Mouse (Mus musculus): ENCODE data around the gene Selenoi. TPM values are rescaled to one million over a fixed set of nuclear protein-coding genes. Genes with fewer than 3 reads are reported as not detected.

The Selenoi gene
- polyA plus RNA-seq, 1 experiment from 2014 or later = 22.3 TPM

DNA sequence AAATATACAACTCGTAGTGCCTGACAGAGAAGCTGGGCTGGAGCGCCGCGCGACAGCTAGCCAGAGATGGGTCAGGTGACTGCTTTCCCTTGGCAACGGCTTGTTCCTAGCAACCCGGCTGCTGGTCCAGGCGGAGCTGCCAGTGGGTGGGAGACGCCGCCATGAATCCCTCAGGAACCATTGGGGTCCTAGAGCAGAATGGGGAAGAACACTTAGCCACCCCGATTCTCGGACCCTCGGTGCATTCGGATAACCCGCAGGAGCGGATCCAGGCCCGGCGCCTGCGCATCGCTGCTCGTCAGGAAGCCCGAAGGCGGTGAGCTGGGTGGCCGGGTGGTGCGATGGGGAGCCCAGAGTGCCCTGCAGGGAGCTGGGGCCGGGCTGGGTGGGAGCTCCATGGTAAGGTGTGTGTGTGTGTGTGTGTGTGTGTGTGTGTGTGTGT, 48.9 kb downstream of the Selenoi start, which contains the start of gene Drc1:
TSS of gene Drc1 (plus strand) at position 98 of the 442 bp plus-strand sequence.
- H3K27ac ChIP-seq = no peak within 1 kb of the TSS
- peak within 1 kb of the TSS; percentile 57 for H3K4me2 ChIP-seq (replicated peaks)
- peaks cover 4% of the 10 kb centered on the region; the same call in 1 of the 2 replicates for H3K4me1 ChIP-seq (replicated peaks)
- WGBS = under 1% methylated on average over 23 of the region's 26 CpGs
- H3K9me3 ChIP-seq = peaks cover 6% of the 10 kb centered on the region; the same call in 1 of the 2 replicates
- peak within 1 kb of the TSS; percentile 54 for H3K9ac ChIP-seq (replicated peaks)
- no peaks in the 10 kb centered on the region for H3K36me3 ChIP-seq
- no peaks in the 10 kb centered on the region for H3K27me3 ChIP-seq
- H3K4me3 ChIP-seq (replicated peaks) = peak within 1 kb of the TSS; percentile 43
- peak; percentile 97 for ATAC-seq

DNA sequence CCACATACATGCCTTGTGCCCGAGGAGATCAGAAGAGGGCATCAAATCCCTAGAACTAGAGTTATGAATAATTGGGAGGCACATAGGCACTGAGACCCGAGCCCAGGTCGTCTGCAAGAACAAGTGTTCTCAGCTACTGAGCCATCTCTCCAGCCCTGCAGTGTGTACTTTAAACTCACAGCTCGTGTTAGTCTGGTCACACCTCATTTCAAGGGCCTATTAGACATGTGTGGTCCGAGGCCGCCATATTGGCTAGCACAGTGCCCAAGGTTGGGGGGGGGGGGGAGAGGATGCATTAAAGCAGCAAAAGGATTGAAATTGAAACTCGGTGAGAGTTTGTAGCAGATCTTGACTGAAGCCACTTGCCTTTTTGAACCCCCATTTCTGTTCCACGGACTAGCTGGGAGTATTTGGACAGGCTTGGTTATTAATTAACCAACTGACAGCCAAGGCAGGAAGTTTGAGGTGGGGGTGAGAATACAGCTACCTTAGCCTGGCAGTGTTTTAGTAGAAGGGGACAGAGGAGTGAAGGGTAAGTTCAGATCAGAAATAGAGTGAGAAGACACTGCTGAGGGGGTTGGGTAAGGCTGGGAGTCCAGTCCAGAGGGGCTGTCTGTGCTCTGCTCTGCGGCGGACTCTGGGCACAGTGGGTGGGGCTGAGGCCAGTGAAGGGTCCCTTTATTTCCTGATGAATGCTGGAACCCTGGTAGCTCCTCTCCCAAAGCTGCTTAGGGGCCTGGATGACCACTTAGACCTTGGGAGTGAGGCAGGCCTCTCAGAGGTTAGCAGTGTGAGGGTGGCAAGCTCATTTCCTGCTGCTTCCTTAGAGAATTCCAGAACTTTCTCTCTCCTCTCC, 53.8 kb downstream of the Selenoi start:
- Histone ChIP-seq H3K27me3 (no peaks in the 10 kb centered on the region), H3K9me3 (peaks cover 6% of the 10 kb centered on the region; the same call in 1 of the 2 replicates), H3K4me3 (replicated peaks) (no peak overlapping the region), H3K4me2 (replicated peaks) (no peak overlapping the region), H3K4me1 (replicated peaks) (peaks cover under 1% of the 10 kb centered on the region; the same call in 1 of the 2 replicates), H3K36me3 (no peaks in the 10 kb centered on the region), H3K27ac (no peak overlapping the region), H3K9ac (replicated peaks) (no peak overlapping the region)
- 83% methylated on average over 10 of the region's 10 CpGs for WGBS
- no peak for ATAC-seq

GRCm38 (mm10) chr5:30287106-30287882, 54.9 kb downstream of the Selenoi start:
- 78% methylated on average over 9 of the region's 9 CpGs for WGBS
- no peak for ATAC-seq
- no peak overlapping the region for H3K27ac ChIP-seq

More at GRCm38 (mm10) chr5:30287106-30287882, 54.9 kb downstream of the Selenoi start:
- Histone ChIP-seq H3K4me2 (replicated peaks) (no peak overlapping the region), H3K9ac (replicated peaks) (no peak overlapping the region), H3K27me3 (no peaks in the 10 kb centered on the region), H3K36me3 (no peaks in the 10 kb centered on the region), H3K4me3 (replicated peaks) (no peak overlapping the region), H3K4me1 (replicated peaks) (no peaks in the 10 kb centered on the region), H3K9me3 (peaks cover 6% of the 10 kb centered on the region; the same call in 1 of the 2 replicates)

Other genes with a start within 250 kb of the Selenoi start
- gene Il6, start 219.5 kb upstream of the Selenoi start, polyA plus RNA-seq (2015; fragmentation: Nextera tagmentation; extraction: Ambion mirVana) = not detected in 2 replicates
- 98.4 and 99.3 TPM in 2 replicates for gene Tyms, start 159.0 kb upstream of the Selenoi start, polyA plus RNA-seq (2015; fragmentation: Nextera tagmentation; extraction: Ambion mirVana)
- 13.5 and 20.6 TPM in 2 replicates for gene Garem2, start 127.4 kb upstream of the Selenoi start, polyA plus RNA-seq (2015; fragmentation: Nextera tagmentation; extraction: Ambion mirVana)
- gene 3110082J24Rik, start 126.5 kb upstream of the Selenoi start, polyA plus RNA-seq (2015; fragmentation: Nextera tagmentation; extraction: Ambion mirVana) = 7.6 and 9.9 TPM in 2 replicates
- 72.2 and 73.2 TPM in 2 replicates for gene Hadha, start 77.4 kb upstream of the Selenoi start, polyA plus RNA-seq (2015; fragmentation: Nextera tagmentation; extraction: Ambion mirVana)
- gene Hadhb, start 77.3 kb upstream of the Selenoi start, polyA plus RNA-seq (2015; fragmentation: Nextera tagmentation; extraction: Ambion mirVana) = 61.1 and 62.4 TPM in 2 replicates
- not detected in 2 replicates for gene Adgrf3, start 26.9 kb upstream of the Selenoi start, polyA plus RNA-seq (2015; fragmentation: Nextera tagmentation; extraction: Ambion mirVana)
- gene Drc1, start 48.8 kb downstream of the Selenoi start, polyA plus RNA-seq (2015; fragmentation: Nextera tagmentation; extraction: Ambion mirVana) = 2.7 and 3.0 TPM in 2 replicates
- 1.2 and 1.6 TPM in 2 replicates for gene Otof, start 229.4 kb downstream of the Selenoi start, polyA plus RNA-seq (2015; fragmentation: Nextera tagmentation; extraction: Ambion mirVana)
- gene 1700001C02Rik, start 233.5 kb downstream of the Selenoi start, polyA plus RNA-seq (2015; fragmentation: Nextera tagmentation; extraction: Ambion mirVana) = 0.48 TPM in 1 of 2 replicates, not detected in the other

Measured in midbrain, embryonic 13.5 days (tissue).